12 mouse cellular contexts compared by ENCODE assay signal in the genomic region with DNA sequence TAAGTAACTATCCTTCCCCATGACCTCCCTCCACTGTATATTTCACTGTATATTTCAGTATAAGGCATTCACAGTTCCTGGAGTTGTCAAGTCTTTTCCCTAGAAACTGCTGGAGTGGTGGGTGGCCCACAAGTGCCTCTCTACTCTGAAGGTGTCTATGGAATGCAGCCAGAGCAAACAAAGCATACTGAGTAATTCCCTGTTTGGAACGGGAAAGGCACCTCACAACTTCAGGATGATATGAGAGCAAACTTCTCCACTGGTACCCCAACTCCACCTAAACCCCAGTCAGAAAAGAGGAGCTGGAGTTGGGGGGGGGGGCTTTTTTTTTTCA. TPM values are rescaled to one million over a fixed set of nuclear protein-coding genes. Genes with fewer than 3 reads are reported as not detected.
A peak's percentile ranks its signal among the peaks of the same experiment; 100 is the strongest.
DNase-seq lines count a peak whose midpoint lies in the region; ATAC-seq and TF ChIP-seq lines count a peak whose summit lies in the region.
"Had no signal": no experiment of that assay in that cellular context is flagged by ENCODE, and none has a peak within 500 bp of the region (broad histone marks: within the 10 kb centered on the region; RNA-seq: fewer than 3 reads in every experiment).

No protein-coding gene starts in this region.

- peaks cover 39% of the 10 kb centered on the region for H3K4me1 ChIP-seq in heart, embryonic 12.5 days (replicated peaks)
- H3K4me1 ChIP-seq in heart, adult 2 months (ENCODE audit: control insufficient read depth, insufficient read depth, low read length): peaks cover 5% of the 10 kb centered on the region
- peaks cover 23% of the 10 kb centered on the region for H3K4me1 ChIP-seq in limb, embryonic 14.5 days (ENCODE audit: control insufficient read depth, insufficient read depth, low read length)

- no peaks in the 10 kb centered on the region for H3K36me3 ChIP-seq in heart, embryonic 12.5 days
- H3K36me3 ChIP-seq in heart, adult 2 months (ENCODE audit: control insufficient read depth, insufficient read depth, low read length): no peaks in the 10 kb centered on the region
- no peaks in the 10 kb centered on the region for H3K36me3 ChIP-seq in limb, embryonic 14.5 days (ENCODE audit: control insufficient read depth, insufficient read depth, low read length)
- H3K36me3 ChIP-seq: forebrain, embryonic 10.5 days had no signal

- H3K4me2 ChIP-seq in heart, embryonic 12.5 days: no peak overlapping the region
- no peak overlapping the region for H3K4me2 ChIP-seq in limb, embryonic 14.5 days (replicated peaks; ENCODE audit: low read depth, low read length, severe bottlenecking)

- no peak for TF ChIP-seq POLR2A in heart, adult 2 months (IDR thresholded peaks at IDR 0.05; ENCODE audit: insufficient read depth, low read depth, low read length)
- TF ChIP-seq POLR2A in limb, embryonic 14.5 days (IDR thresholded peaks at IDR 0.05; ENCODE audit: borderline replicate concordance, extremely low read depth, insufficient read depth, insufficient read length): no peak

- H3K4me3 ChIP-seq in heart, embryonic 12.5 days: no peak overlapping the region
- no peak overlapping the region for H3K4me3 ChIP-seq in heart, adult 2 months
- no peak overlapping the region for H3K4me3 ChIP-seq in limb, embryonic 14.5 days (replicated peaks; ENCODE audit: low read length)
- H3K4me3 ChIP-seq: forebrain, embryonic 10.5 days had no signal

- H3K27me3 ChIP-seq in heart, embryonic 12.5 days (replicated peaks): no peaks in the 10 kb centered on the region
- no peaks in the 10 kb centered on the region for H3K27me3 ChIP-seq in heart, adult 2 months (ENCODE audit: control insufficient read depth, insufficient read depth, low read length)
- H3K27me3 ChIP-seq in limb, embryonic 14.5 days (ENCODE audit: control insufficient read depth, insufficient read depth, low read length): no peaks in the 10 kb centered on the region

- no peak for TF ChIP-seq EP300 in heart, adult 2 months (IDR thresholded peaks at IDR 0.05; ENCODE audit: insufficient read depth, low read depth, low read length)

- no peak overlapping the region for H3K9ac ChIP-seq in heart, embryonic 12.5 days
- no peak overlapping the region for H3K9ac ChIP-seq in heart, adult 2 months (ENCODE audit: low read depth, low read length)
- H3K9ac ChIP-seq in limb, embryonic 14.5 days (ENCODE audit: low read depth, low read length, severe bottlenecking): no peak overlapping the region

- DNase-seq in heart, adult 2 months: no peak
- peak; percentile 86 for DNase-seq in right cerebral cortex, adult 18-20 months
- no peak for DNase-seq in right cerebral cortex, postnatal 14 days
- peak; percentile 45 for DNase-seq in limb, embryonic 14.5 days (ENCODE audit: low spot score)
- peak; percentile 30 for DNase-seq in yolk sac, embryonic 10.5 days (ENCODE audit: low spot score)
- DNase-seq in gastrocnemius, postnatal 14 days: no peak
- no peak for DNase-seq in testis, postnatal 14 days (ENCODE audit: low spot score)
- DNase-seq: cerebellum, postnatal 10 days; thymus, postnatal 36 days had no signal

- H3K9me3 ChIP-seq in heart, embryonic 12.5 days (replicated peaks): no peaks in the 10 kb centered on the region
- H3K9me3 ChIP-seq in limb, embryonic 14.5 days (ENCODE audit: control insufficient read depth, low read length): no peaks in the 10 kb centered on the region
- H3K9me3 ChIP-seq: forebrain, embryonic 10.5 days had no signal

- intact Hi-C loops in heart, adult 2 months (cut with DNase I): no loop called here
- intact Hi-C loops in gastrocnemius, postnatal 14 days (cut with DNase I; ENCODE audit: low total_unique reads): no loop called here

- H3K27ac ChIP-seq in heart, embryonic 12.5 days (ENCODE audit: poor library complexity, severe bottlenecking): peak overlapping the region; percentile 94
- H3K27ac ChIP-seq in heart, adult 2 months: no peak overlapping the region
- H3K27ac ChIP-seq in limb, embryonic 14.5 days (replicated peaks; ENCODE audit: low read depth, low read length): peak overlapping the region; percentile 59
- H3K27ac ChIP-seq: forebrain, embryonic 10.5 days had no signal

- H3K79me2 ChIP-seq in heart, adult 2 months (replicated peaks; ENCODE audit: control insufficient read depth, insufficient read depth, low read length): no peaks in the 10 kb centered on the region; the same call in none of the 2 replicates

- WGBS in heart, embryonic 12.5 days: 3% methylated on average over 1 of the region's 1 CpGs
- 30% methylated on average over 1 of the region's 1 CpGs for WGBS in heart, adult 2 months
- 11% methylated on average over 1 of the region's 1 CpGs for WGBS in limb, embryonic 14.5 days

- TF ChIP-seq CTCF in heart, adult 2 months (IDR thresholded peaks at IDR 0.05): no peak

- ATAC-seq in heart, embryonic 12.5 days (ENCODE audit: insufficient number of reproducible peaks, low FRiP score): no peak
- ATAC-seq in limb, embryonic 14.5 days (ENCODE audit: low FRiP score, low read depth): no peak
- ATAC-seq: intestine, embryonic 16.5 days had no signal

RNA-seq across cellular contexts. Expression of a gene that starts 25.5 kb away (rescaled TPM):
- polyA plus RNA-seq in heart, embryonic 12.5 days (2016; fragmentation: Nextera tagmentation; extraction: Ambion mirVana): 41.3 and 42.0 TPM in 2 replicates
- total RNA-seq in heart, adult 2 months (2021): 10 to 100 TPM; 20.9 to 22.0 TPM
- 8.1 and 10.1 TPM in 2 replicates for polyA plus RNA-seq in heart, adult 2 months (2012; rRNA removed)
- 18.3 and 25.8 TPM in 2 replicates for polyA plus RNA-seq in limb, embryonic 14.5 days (2012; rRNA removed)
- 46.9 and 49.1 TPM in 2 replicates for polyA plus RNA-seq in limb, embryonic 14.5 days (2014; fragmentation: Nextera tagmentation; extraction: Ambion mirVana)
- total RNA-seq in gastrocnemius, postnatal 14 days (2021): 10 to 100 TPM in 1 of 2 experiments, 1 to 10 TPM in 1; 9.7 to 14.8 TPM

Comparison
In these comparisons a context has a peak if more than half of its experiments do, and no peak if none do; other contexts are left out.
1. DNase-seq: peak in right cerebral cortex, adult 18-20 months (single experiment), limb, embryonic 14.5 days (single experiment) and yolk sac, embryonic 10.5 days (single experiment); none in heart, adult 2 months (0 of 2), right cerebral cortex, postnatal 14 days (single experiment), gastrocnemius, postnatal 14 days (single experiment) and testis, postnatal 14 days (single experiment).